Mouse (Mus musculus): ENCODE data around the gene Uqcc2.

The Uqcc2 gene

GRCm38 (mm10) chr17:27077920-27078319 lies 55.8 kb downstream of the Uqcc2 start:
- in situ Hi-C loops (cut with MboI, MseI): no loop called here

DNA sequence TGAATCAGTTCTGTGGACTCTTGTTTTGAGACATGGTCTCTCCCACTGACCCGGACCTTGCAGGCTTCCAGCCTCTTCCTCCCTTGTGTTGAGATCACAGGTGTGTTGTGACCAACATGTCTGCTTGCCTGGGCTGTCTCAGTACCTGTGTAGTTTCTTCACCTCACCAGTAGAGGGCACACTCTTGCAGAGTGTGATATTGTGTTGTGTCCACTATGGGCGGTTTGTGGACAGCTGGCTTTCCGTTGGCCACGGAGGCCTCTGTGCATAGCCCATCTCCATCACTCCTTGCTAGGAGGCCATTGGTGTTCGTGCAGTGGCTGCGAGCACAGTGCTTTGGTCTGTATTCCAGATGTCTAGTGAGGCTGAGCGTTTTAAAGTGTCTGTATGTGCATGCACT lies 56.6 kb downstream of the Uqcc2 start:
- in situ Hi-C loops (cut with MboI, MseI): no loop called here

DNA sequence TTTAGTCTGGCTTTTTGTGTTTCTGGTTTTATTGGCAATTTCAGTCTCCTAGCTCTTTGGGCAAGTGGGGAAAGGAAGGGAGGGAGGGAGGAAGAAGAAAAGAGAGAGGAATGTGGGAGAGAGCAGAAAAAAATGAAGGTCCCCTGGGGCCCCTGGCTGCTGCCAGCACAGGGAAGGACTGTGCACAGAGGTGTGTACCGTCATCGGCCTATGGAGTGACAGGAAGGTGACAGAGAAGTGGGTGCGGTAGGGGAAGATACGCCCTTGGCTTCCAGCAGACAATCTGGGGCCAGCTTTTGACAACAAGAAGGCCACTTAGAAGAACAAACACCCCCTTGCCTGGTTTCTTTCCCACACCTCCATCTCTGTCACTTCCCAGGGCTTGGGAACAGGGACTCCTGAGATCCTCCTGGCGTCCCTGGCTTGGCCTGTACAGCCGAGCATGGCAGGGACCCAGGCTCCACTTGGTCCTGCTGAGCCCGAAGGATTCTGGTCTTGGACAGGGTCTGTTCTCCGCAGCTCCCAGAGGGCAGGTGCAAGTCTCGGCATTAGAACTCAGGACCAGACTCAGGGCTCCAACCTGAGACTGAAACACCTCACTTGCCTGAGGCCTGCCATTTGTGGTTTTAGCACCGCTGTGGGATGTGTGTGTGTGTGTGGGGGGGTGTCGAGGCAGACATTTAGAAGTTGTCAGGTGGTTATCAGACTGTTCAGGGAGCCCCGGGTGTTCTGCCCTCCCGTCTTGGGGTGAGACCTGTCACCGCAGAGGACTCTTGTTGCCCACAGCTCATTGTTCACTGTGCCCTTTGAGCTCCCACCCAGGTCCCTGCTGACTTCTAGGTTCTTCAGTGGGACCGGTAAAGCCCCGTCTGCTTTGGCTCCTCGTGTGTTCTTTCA lies 58.6 kb downstream of the Uqcc2 start:
- in situ Hi-C loops (cut with MboI, MseI): no loop called here

DNA sequence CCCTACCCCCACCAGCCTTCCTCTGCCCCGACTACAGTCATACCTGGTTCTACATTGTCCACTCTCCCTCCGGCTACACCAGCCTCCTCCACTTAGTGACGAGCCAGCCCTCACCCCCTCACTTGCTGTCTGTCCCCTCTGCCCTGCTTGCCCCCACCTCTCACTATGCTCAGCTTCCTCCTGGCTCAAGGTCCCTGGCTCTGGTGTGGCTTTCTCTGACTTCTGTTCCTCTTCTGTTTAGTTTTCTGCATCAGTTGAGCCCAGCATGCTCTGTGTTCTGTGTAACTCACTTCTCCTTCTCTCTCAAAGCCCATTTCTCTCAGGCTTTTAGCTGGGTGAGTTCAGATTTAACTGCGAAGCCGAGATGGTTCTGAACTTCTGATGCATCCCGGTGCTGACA lies 59.5 kb downstream of the Uqcc2 start:
- in situ Hi-C loops (cut with MboI, MseI): no loop called here

GRCm38 (mm10) chr17:27073778-27074177 lies 59.9 kb downstream of the Uqcc2 start:
- in situ Hi-C loops (cut with MboI, MseI): no loop called here

DNA sequence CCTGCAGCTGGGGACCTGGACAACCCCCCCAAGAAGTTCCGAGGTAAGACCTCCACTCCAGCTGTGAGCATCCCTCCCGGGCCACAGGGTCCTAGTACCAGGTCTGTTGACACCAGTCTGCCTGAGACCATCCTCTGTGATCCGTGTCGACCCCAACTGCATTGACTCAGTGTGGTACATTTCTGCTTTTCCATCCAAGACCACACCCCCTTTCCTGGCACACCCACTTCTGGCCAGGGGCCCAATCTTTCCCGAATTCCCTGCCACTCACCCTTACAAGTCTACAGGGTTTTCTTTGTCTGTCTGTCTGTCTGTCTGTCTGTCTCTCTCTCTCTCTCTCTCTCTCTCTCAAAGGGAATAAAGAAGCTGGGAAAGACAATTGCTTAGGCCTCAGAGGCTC lies 60.6 kb downstream of the Uqcc2 start:
- in situ Hi-C loops (cut with MboI, MseI): no loop called here
